In genomic region chr5:89897495-89897894, GRCm38 (mm10) we compare ENCODE assay signal across 9 mouse cellular contexts. TPM values are rescaled to one million over a fixed set of nuclear protein-coding genes. Genes with fewer than 3 reads are reported as not detected.
DNase-seq lines count a peak whose midpoint lies in the region; ATAC-seq and TF ChIP-seq lines count a peak whose summit lies in the region.
"Had no signal": no experiment of that assay in that cellular context is flagged by ENCODE, and none has a peak within 500 bp of the region (broad histone marks: within the 10 kb centered on the region; RNA-seq: fewer than 3 reads in every experiment).

No protein-coding gene starts in this region.

- no peaks in the 10 kb centered on the region for H3K27me3 ChIP-seq in liver, postnatal 0 days (ENCODE audit: insufficient read depth, low read length)
- H3K27me3 ChIP-seq in liver, embryonic 11.5 days (replicated peaks; ENCODE audit: control insufficient read depth, insufficient read depth, low read length), result no peaks in the 10 kb centered on the region

- peak; percentile 32 for DNase-seq in liver, postnatal 0 days
- DNase-seq in liver, embryonic 11.5 days (ENCODE audit: low spot score), result no peak
- peak; percentile 71 for DNase-seq in adrenal gland, postnatal 25 days
- DNase-seq in cerebellum, postnatal 36 days, result peak; percentile 57 to 60
- DNase-seq in heart, postnatal 10 days, result peak; percentile 82 to 85
- peak; percentile 61 for DNase-seq in lung, postnatal 14 days

- no peaks in the 10 kb centered on the region for H3K9me3 ChIP-seq in liver, postnatal 0 days (ENCODE audit: low read length)
- no peaks in the 10 kb centered on the region for H3K9me3 ChIP-seq in liver, embryonic 11.5 days (ENCODE audit: control insufficient read depth, low read length)

- TF ChIP-seq CTCF in liver, postnatal 0 days (IDR thresholded peaks at IDR 0.05; ENCODE audit: low read depth), result no peak

- no peak overlapping the region for H3K27ac ChIP-seq in liver, postnatal 0 days (ENCODE audit: low read depth)
- no peak overlapping the region for H3K27ac ChIP-seq in liver, embryonic 11.5 days (ENCODE audit: low read depth, low read length)
- H3K27ac ChIP-seq: macrophage had no signal

- H3K36me3 ChIP-seq in liver, postnatal 0 days (replicated peaks; ENCODE audit: insufficient read depth, low read length), result no peaks in the 10 kb centered on the region
- H3K36me3 ChIP-seq in liver, embryonic 11.5 days (ENCODE audit: control insufficient read depth, insufficient read depth, low read length), result no peaks in the 10 kb centered on the region

- WGBS in liver, postnatal 0 days (ENCODE audit: insufficient replicate concordance), result 49% methylated on average over 9 of the region's 9 CpGs
- whole genome bisulfite sequencing in liver, embryonic 11.5 days, result 72% methylated on average over 9 of the region's 9 CpGs

- no peak for TF ChIP-seq EP300 in liver, postnatal 0 days (IDR thresholded peaks at IDR 0.05; ENCODE audit: low read depth)

- no peak for ATAC-seq in liver, postnatal 0 days
- no peak for ATAC-seq in liver, embryonic 11.5 days (replicated peaks; ENCODE audit: low FRiP score)
- no peak for ATAC-seq in monocyte, adult 5-6 weeks (replicated peaks; ENCODE audit: insufficient number of reproducible peaks, low FRiP score, low TSS enrichment, poor library complexity, severe bottlenecking)
- no peak for ATAC-seq in erythroid progenitor cell, adult 5-6 weeks (replicated peaks; ENCODE audit: low FRiP score, poor library complexity, severe bottlenecking)

- no peaks in the 10 kb centered on the region for H3K4me1 ChIP-seq in liver, postnatal 0 days (ENCODE audit: insufficient read depth)
- no peaks in the 10 kb centered on the region for H3K4me1 ChIP-seq in liver, embryonic 11.5 days (replicated peaks; ENCODE audit: control insufficient read depth, insufficient read depth, low read length)

- no peak overlapping the region for H3K4me3 ChIP-seq in liver, postnatal 0 days (ENCODE audit: low read depth, low read length)
- H3K4me3 ChIP-seq in liver, embryonic 11.5 days (ENCODE audit: low read depth, low read length), result no peak overlapping the region

- no peak overlapping the region for H3K4me2 ChIP-seq in liver, postnatal 0 days (ENCODE audit: low read depth, low read length)
- H3K4me2 ChIP-seq in liver, embryonic 11.5 days, result no peak overlapping the region

- no peak overlapping the region for H3K9ac ChIP-seq in liver, postnatal 0 days (replicated peaks)
- H3K9ac ChIP-seq in liver, embryonic 11.5 days (ENCODE audit: low read depth, low read length), result no peak overlapping the region

- intact Hi-C loops in heart, postnatal 10 days (cut with DNase I), result loop anchor here (1.0 kb wide), 1 partner anchor 58 kb away; no protein-coding TSS in a partner anchor

RNA-seq across cellular contexts. Expression of gene Adamts3, which starts 14.4 kb away (rescaled TPM):
- polyA plus RNA-seq in liver, postnatal 0 days (2015; fragmentation: Nextera tagmentation; extraction: Ambion mirVana), result 0.46 and 0.51 TPM in 2 replicates
- polyA plus RNA-seq in liver, embryonic 11.5 days (2014; fragmentation: Nextera tagmentation; extraction: Ambion mirVana), result 4.7 and 5.0 TPM in 2 replicates
- 5.4 and 8.5 TPM in 2 replicates for total RNA-seq in adrenal gland, postnatal 25 days (2021)
- 10 to 100 TPM in 1 of 2 experiments, 1 to 10 TPM in 1; 8.3 to 11.1 TPM for total RNA-seq in heart, postnatal 10 days (2021)
- total RNA-seq in monocyte, adult 5-6 weeks (2017), result 4.4 TPM in 1 of 3 replicates, not detected in the others
- total RNA-seq in erythroid progenitor cell, adult 5-6 weeks (2015; ENCODE audit: low replicate concordance), result 0.72 TPM in 1 of 2 replicates, not detected in the other
- total RNA-seq in erythroid progenitor cell, adult 5-6 weeks (2017; ENCODE audit: low replicate concordance), result not detected in 2 replicates
- polyA plus RNA-seq: macrophage had no signal
